Mouse (Mus musculus) thymus, postnatal 25 days (tissue): ENCODE measurements at regions not wholly inside any gene's neighbourhood (a gene's known extent, or its start where the extent isn't known, plus 50 kb on each side); places are given as distances from the start of the nearest gene placed in this dataset.

Experiments used
- DNase-seq: peaks from one replicate; pipeline ENCODE4 v3.0.0; 2022

DNA sequence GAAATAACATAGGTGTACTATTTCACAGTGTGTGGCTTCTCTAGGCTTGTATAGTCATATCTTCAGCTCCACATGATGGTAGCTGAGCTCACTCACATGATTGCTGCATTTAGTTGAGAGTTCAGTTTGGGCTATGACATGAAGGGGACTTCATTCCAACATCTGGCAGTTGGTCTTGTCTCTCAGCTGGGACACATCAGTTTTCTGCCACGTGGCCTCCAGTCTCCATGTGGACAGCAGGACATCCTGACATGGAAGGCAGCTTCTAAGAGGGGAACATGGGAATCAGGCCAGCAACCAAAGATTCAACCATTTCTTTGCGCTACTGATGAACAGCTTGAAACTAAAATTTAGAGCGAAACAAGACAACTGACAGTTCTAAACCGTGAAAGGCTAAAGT is 121.2 kb upstream of the Slc44a1 start:
- DNase-seq = no peak

DNA sequence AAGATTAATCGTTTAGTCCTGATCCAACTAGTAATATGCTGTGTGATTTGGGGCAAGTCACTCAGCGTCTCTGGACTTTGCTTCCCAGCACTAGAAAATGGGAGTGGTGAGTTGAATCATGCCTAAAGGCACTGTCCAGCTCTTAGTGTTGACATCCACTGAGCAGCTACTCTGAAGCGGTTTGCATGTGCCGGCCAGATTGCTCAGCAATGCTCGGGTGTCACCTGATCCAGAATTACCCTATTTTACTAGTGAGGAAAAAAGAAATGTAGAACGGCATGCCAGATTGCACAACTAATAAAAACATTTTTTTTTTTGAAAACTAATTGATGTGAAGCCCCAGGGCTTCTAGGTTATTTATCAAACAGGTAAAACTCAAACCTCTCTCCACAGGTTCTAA is 122.0 kb upstream of the Slc44a1 start:
- no peak for DNase-seq

DNA sequence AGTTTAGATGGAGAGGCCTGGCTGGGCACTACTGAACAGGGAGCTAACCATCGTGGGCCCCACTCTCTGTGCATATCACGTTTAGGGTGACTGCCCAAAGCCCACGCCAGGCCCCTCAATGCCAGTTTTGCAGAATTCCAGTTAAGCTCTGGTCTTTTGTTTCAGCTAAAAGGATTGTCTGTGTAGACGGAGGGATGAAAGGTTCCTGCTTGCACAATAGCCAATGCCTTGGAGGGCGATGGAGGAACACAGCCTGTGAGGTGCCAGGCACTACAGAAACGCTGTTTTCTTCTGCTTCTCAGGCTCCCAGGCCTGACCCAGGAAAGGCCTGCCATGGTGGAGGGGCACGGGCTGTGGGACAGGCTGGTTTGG is 122.8 kb upstream of the Slc44a1 start:
- DNase-seq = no peak

DNA sequence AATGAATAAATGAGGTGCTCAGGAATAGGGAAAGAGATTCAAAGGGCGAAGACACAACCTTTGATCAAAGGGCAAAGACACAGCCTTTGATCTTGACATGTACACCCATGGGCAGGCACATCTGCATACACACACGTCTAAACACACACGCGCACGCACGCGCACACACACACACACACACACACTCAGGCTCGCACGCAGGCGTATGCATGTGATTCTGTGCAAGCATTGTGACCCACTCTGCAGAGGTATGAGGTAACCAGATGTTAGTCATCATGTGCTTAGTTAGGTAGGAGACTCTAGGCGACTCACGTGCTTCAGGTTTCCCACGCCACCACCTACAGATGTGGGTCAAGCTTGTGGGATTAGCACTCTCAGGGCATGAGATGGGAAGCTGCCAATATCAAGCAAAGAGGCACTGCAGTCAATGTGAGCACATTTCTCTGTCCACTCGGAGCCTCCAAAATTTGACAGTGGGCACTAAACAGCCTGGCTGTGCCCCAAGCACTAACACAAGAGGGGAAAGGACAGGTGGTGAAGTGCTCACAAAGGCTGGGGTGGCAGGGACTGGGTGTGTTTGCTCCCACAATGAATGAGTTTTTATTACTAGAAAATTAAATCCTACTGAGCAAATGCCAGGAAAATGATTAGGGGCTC is 123.3 kb upstream of the Slc44a1 start:
- no peak for DNase-seq

DNA sequence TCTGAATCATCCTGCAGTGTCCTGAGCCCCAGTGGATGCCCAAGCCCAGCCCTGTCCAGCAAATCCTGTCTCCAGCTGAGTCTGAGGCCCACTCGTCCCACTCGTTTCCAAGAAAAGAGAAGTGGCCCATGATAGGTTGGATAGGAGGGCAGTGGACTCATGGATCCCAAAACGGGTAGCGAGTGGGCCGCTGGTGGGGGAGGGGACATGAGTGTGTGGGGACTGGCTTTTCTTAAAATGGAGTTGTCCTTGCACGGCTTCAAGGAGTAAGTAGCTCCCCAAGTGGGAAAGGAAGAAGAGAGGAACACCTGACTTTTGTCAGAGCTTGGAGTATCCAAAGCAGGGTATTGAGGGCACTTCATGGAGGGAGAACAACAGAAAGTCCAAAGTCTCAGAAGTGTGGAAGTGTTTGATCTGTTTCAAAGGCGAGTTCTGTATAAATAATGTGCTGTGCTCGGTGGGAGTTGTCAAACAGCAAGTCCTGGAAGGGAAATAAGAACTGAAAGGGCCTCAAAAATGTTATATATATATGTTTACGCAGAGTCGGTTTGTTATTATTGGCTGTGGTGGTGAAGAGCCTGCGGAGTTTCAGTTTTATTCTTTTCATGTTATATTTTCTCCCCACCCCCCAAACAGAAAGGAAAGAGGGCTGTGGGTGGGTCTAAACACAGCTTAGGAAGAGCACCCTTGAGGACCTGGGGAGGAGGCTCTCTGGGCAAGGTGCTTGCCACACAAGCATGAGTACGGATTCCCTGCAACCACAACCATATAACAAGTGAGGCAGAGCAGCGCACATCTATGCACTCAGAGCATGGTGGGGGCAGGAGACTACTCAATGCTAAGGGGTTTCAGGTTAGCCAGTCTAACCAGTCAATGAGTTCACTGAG is 124.1 kb upstream of the Slc44a1 start:
- DNase-seq = no peak

DNA sequence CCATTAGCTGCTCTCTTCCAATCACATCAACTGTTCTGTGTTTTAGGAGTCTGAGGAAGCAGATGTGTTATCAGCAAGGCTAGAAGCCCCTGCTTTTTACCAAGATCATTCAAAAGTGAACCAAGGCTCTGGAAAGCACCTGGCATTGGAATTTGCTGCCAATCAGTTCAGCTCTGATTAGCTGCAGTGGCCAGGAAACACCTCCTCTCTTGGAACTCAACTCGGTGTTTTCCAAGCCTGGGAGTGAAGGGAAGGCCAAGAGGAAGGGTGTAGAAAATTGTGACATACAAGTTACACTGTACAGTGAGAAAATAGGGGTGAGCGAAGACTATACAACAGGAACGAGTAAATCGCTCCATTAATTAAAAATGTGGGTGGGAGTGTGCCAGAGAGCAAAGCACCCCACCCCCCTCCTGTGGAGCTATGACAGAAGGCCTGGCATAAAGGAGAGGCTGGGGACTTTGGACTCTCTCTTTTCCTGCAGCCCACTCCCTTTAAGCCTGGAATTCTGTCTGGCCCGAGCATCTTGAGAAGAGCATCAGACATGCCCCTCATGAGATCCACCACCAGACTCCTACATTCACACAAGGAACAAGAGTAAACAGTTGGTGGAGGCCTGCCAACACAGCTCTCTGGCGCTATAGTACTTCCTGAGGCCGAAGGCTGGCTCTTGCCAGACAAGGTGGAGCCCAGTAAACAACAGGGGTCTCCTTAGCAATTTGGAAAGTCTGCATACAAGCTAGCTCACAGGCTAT is 124.9 kb upstream of the Slc44a1 start:
- DNase-seq = no peak

DNA sequence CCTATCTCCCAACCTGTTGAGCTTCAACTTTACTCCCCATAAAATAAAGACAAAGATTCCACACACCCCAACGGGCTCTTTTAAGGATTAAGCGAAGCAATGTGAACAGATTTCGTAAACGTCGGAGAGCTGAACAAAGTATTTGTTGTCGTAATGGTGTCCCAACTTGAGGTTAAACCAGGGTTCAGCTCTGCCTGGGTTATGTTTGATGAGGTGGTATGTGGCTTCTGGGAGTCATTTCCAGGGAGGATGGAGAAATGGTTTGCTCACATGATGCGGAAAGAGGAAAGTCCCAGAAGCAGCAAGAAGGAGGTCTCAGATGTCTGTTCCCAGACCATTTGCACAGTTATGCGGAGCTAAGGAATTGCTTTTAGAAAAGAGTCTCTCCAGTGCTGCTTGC is 126.1 kb upstream of the Slc44a1 start:
- no peak for DNase-seq

DNA sequence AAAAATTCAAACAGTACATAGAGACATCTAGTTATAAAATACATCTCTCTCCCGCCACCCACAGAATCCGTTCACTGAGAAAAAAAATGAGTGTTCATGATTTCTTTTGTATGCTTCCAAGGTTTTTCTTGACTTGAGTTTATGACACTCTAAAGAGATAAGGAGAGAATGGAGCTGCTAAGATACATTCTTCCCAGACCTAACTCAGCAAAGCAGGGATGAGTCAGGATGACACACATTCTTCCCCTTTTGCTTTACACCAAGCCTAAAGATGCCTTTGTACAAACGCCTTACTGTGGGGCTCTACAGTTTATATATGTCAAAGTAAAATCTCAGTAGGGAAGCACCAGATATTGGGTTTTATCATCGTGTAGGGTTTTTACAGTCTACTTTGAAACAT is 133.1 kb upstream of the Slc44a1 start:
- DNase-seq = no peak

DNA sequence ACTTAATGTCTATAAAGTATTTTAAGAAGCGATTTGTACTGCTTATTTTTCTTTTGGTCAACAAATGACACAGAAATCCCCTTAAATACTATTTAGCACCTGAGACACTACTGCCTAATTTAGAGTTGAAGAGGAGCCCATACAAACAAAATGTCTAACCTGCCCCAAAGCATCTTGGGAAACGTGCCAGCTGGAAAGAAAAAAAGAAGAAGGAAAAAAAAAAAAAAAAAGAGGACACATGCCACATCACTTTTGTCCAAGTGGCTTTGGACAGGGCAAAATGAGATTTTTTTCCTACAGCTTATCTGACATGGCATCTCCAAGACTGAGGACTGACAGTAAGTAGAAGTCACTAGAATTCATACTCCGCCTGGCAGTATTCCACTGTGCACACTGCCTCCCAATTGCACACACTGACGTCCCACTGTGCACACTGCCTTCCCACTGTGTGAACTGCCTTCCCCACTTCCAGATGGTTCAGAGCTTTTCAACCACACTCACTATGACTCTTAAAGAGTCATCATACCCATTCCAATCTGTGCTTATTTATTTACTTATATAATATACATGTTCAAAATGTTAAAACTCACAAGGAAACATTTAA is 135.3 kb upstream of the Slc44a1 start:
- DNase-seq = no peak

DNA sequence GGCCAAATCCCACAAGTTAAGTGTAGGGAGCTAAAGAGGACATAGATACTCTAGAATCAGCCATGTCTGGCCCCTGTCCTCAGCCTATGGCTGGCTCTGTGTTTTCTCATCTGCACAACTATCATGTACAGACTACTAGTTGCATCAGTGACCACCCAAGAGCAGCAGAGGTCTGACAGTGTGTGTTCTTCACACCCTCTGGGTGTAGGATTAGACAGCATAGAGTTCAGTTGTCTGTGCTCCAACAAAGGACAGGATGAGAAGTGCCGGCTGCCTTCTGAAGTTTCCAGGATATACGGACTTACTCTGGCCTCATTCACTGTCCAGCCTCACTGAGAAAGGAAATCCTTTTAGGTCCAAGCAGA is 135.9 kb upstream of the Slc44a1 start:
- DNase-seq = no peak

DNA sequence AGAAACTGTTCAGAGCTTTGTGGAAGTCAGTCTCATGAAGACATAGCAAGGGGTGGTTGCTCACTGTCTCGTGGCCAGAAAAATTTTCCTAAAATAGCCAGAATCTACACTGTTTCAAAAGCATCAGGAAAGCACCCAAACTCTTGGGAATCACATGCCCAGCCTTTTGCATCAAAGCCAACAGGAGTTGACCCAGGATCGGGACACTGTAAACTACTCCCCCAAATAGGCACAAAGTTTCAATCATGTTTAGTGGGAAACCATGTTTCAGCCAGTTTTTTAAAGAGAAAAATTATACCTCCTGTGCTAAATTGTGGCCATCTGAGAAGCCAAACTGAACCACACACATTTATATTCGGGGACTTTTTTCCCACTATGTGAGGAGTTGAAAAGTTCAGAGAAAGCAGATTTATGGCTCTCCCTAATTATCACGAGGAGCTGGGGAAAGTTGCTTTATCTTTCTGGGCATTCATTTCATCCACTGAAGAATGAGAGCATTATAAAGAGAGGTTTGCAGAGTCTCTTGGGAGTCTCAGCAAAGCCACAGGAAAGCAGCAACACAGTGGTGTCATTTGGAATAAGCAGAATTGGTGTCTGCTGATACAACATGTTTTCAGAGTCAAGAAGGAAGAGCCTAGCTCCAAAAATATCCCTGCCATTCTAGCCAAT is 136.5 kb upstream of the Slc44a1 start:
- no peak for DNase-seq

DNA sequence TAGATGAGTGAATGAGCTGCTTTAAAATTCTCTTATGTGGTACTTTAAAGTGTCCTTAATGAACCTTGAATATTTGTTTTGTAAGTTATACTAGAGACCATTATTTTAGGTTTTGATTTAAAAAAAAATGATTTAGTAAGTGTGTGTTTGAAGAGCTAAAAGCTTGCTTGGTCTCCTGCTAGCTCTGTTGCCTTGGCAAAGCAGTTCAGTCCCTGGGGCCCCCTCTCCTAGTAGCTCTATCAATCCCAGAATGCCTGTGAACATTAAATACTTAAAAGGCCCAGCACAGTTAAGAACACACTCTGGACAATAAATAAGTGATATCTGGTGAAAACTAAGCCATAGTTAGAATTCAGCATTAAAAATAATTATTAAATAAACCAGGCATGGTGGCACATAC is 138.3 kb upstream of the Abca1 start:
- no peak for DNase-seq

DNA sequence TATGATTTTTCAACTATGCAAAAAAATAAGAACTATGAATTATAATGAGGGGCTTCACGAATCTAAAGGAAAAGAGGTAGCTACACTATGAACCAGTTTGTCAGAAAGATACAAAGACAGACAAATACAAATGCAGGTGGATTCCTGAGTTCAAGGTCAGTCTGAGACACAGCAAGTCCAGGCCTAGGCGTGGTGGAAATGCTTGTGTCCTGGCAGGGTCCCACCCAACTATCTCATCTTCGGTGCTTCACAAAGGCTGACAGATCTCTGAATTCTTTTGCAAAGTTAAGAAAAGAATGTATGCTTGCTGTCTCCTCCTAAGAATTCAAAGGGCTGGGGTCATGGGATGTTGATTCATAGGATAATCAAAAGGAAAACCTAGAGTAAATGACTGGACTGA is 132.9 kb upstream of the Abca1 start:
- no peak for DNase-seq

DNA sequence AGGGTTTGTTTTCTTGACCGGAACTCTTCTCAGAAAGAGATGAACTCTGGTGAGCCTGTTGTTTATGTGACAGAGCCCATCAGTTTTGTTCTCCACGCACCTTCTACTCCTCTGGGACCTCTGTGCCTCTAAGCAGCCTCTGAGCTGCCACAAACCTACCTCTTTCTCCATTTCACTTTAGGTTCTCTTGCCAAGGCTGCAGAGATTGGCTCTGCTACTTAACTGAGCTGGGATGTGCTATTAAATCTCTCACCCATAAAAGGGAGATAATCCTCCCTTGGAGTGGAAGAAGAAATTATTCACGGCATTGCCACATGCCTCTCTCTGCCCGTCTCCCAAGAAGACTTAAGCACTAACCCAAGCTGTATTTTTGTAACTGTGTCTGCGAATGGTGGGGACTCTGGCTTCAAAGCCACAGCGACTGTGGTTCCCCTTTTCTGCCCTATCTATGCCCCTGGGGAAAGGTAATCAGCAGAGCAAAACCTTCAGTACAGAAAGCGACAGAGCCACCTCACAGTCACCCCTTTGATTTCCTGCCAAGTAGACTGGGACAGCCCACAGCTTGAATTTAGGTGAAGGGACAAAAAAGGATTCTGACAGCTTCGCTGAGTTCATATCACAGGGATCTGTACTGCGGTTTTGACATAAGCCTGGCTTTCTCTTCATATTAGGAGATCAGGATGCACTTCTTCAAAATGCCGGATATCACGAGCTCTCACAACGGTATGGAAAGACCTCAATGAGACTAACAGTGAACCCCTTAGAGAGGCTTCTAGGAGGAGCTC is 118.2 kb upstream of the Abca1 start:
- peak; percentile 37 for DNase-seq

DNA sequence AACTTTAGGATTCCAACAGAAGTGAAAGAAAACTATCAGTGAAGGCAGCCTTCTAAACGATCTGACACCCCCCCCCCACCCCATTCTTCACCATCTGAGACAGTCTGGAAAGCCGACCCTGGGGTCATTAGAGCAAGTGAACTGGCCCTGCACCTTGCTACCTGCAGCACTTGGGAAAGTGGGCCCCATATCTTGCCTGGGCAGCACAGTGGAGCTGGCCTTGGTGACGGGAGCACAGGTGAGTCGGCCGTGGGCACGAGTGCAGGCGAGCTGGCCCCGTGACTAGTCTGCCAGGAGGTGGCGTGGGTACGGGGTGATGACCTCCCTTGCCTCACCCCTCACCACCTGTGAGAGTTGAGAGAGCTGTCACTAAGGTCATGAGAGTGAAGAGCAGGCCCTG is 110.7 kb upstream of the Abca1 start:
- no peak for DNase-seq

DNA sequence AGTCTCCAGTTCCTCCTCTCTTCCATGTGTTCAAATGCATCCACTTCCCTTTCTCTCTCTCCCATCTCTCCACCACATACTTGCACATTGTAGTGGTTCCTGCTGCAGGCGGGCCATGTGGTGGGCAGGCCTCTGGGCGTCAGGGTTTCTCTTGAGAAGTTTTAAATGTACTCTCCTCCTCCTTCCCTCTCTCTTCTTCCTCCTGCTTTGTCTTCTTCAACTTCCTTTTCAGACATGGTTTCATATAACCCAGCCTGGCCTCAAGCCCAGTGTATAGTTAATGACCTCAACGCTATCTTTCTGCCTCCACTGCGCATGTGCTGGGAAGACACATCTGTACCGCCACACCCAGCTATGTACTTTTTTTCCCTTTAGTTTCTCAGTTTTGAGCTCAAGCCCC is 110.3 kb upstream of the Abca1 start:
- DNase-seq = no peak

DNA sequence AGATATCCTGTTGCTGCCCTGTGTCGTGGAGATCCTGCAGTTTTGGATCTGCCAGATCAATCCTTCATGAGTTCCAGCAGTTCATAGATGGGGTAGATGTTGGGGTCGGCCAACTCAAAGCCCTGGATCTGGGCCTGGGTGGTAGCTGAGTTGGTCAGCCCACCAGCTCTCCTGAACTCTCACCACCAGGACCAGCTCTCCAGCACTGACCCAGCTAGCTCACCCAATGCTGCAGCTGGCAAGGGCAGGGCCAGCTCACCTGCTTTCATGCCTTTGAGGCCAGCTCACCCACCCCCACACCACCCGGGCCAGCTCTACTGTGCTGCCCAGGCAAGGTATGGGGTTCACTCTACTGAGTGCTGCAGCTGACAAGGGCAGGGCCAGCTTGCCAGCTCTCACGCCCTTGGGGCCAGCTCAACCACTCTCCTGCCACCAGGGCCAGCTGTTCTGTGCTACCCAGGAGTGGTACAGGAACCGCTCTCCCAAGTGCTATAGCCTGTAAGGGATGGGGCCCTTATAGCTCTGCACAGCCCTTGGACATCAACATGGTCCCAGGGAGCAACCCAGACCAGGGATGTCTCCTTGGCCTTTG is 109.7 kb upstream of the Abca1 start:
- no peak for DNase-seq

DNA sequence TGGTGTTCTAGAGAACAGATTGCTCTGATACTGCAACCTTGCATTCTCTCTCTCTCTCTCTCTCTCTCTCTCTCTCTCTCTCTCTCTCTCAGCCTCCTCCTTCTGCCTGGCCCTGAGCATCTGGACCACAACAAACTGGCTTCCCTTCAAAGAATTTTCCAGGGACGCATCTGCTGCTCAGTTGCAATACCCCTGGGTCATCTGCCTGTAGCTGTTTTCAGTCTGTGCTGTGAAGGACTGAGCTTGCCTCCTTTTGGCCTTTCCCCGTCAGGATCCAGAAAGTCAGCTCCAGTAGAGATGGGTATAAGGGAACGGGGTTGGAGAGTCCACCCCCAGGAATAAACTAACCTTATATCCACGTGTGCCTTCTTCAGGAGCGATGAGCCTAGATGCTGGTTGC is 105.2 kb upstream of the Abca1 start:
- no peak for DNase-seq

DNA sequence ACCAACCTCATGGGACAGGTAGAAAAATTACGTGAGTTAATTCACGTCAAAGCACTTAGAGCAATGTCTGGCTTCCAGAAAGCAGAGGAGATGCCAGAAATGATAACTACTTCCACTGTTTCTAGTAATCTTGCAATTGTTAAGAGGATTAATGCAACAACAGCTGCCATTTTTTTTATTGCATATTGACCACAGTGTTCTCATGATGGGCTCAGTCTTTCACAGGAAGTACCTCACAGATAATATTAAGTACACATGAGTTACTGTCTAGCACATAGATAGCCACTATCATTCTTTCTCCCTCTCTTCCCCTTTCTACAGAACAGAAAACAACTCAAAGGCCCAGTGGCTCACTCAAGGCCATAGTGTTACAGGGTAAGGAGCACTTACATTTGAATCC is 104.8 kb upstream of the Abca1 start:
- DNase-seq = no peak

DNA sequence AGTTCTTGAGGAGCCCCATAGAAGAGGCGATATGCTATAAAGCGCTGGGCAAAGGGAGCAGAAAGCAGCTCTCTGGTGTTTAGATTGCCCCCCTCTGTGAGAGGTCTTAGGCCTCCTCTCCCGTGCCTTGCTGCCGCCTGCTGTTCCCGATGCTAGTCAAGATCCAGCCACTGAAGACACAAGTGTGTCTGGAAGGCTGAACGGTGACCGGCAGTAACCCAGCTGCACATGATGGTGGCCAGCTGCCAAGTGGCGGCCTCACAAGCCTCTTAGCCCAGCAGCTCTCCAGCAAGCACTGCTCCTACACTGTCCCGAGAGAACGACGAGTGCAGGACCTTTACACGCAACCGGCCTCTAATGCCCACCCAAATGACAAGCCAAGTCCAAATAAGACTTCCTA is 104.1 kb upstream of the Abca1 start:
- no peak for DNase-seq

DNA sequence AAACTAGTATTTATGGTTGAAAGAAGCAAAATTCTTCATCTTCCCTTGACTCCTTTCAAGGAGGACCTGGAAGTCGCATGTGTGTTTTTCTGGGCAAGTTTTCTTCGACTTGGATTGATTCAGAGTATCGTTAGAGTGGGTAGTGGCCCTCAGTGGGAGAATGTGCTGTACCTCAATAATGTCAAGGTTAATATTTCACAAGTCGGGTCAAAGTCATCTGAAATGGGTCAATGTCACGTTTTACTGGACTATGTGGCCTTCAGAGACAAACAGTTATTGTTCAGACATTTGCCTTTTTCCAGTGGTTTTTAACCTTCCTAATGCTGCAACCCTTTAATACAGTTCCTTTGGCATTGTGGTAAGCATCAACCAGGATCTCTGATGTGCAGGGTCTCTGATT is 102.8 kb upstream of the Abca1 start:
- no peak for DNase-seq
